Mouse (Mus musculus) adrenal gland, postnatal 4 days (tissue): ENCODE measurements around the gene Slc7a8. TPM values are rescaled to one million over a fixed set of nuclear protein-coding genes. Genes with fewer than 3 reads are reported as not detected.

Source experiments
- DNase-seq, 2 experiments: peaks; one replicate each; pipeline ENCODE4 v3.0.0; 2021 to 2022; ENCODE audit warnings: low spot score in 2 of 2, mixed read lengths in 2 of 2
- total RNA-seq, 2 experiments: library from RNA; stranded (reverse); gene quantifications; 2 replicates each; pipeline ENCODE4 v1.2.3; 2021

Slc7a8 gene
- total RNA-seq, 2 experiments from 2014 or later, result 60.0 to 66.7 TPM

- no peak for DNase-seq
These were observed 75.9 kb downstream of the Slc7a8 start for GRCm38 (mm10) chr14:54705844-54706243.

GRCm38 (mm10) chr14:54703207-54703606 is 78.5 kb downstream of the Slc7a8 start:
- no peak for DNase-seq

GRCm38 (mm10) chr14:54701298-54701697 is 80.4 kb downstream of the Slc7a8 start:
- DNase-seq, result peak; percentile 57 to 76

GRCm38 (mm10) chr14:54699586-54699985 is 82.2 kb downstream of the Slc7a8 start:
- DNase-seq, result no peak

GRCm38 (mm10) chr14:54698733-54699132 is 83.0 kb downstream of the Slc7a8 start, which contains the start of gene Gm29776:
Gene Gm29776, minus strand, starts transcription at chr14:54698833.
- no peak for DNase-seq

GRCm38 (mm10) chr14:54696752-54697151 is 85.0 kb downstream of the Slc7a8 start:
- no peak for DNase-seq

- DNase-seq, result no peak
These were observed 86.7 kb downstream of the Slc7a8 start for GRCm38 (mm10) chr14:54695042-54695441.

GRCm38 (mm10) chr14:54687251-54687650 is 94.5 kb downstream of the Slc7a8 start:
- no peak for DNase-seq

GRCm38 (mm10) chr14:54686522-54687143 is 95.1 kb downstream of the Slc7a8 start, which contains the start of gene Acin1:
Gene Acin1, minus strand, starts transcription at chr14:54686931.
- DNase-seq, result peak; percentile 100

- DNase-seq, result peak in 1 of 2 experiments; percentile 66
These were observed 95.7 kb downstream of the Slc7a8 start, which contains the start of gene 1700123O20Rik for GRCm38 (mm10) chr14:54686063-54686521. Gene 1700123O20Rik, plus strand, starts transcription at chr14:54686216.

- DNase-seq, result no peak
These were observed 96.3 kb downstream of the Slc7a8 start for GRCm38 (mm10) chr14:54685471-54685870.

- DNase-seq, result no peak
These were observed 99.3 kb downstream of the Slc7a8 start for GRCm38 (mm10) chr14:54682396-54682795.

GRCm38 (mm10) chr14:54678657-54679304 is 103.0 kb downstream of the Slc7a8 start:
- no peak for DNase-seq

- DNase-seq, result no peak
These were observed 105.5 kb downstream of the Slc7a8 start for GRCm38 (mm10) chr14:54676290-54676689.

GRCm38 (mm10) chr14:54674317-54674716 is 107.4 kb downstream of the Slc7a8 start:
- no peak for DNase-seq

Other genes with a start within 250 kb of the Slc7a8 start
- 10 to 100 TPM; 45.6 to 52.5 TPM for gene Haus4, start 227.3 kb downstream of the Slc7a8 start, total RNA-seq
- gene Ajuba, start 204.4 kb downstream of the Slc7a8 start, total RNA-seq, result 10 to 100 TPM; 27.3 to 27.5 TPM
- gene 4931414P19Rik, start 176.0 kb downstream of the Slc7a8 start, total RNA-seq, result 1 to 10 TPM; 6.4 to 7.8 TPM
- 100 to 1,000 TPM; 219 to 220 TPM for gene Psmb5, start 163.9 kb downstream of the Slc7a8 start, total RNA-seq
- gene Psmb11, start 160.5 kb downstream of the Slc7a8 start, total RNA-seq, result not detected
- gene Gm17606, start 141.0 kb downstream of the Slc7a8 start, total RNA-seq, result not detected
- gene Cdh24, start 140.6 kb downstream of the Slc7a8 start, total RNA-seq, result 1 to 10 TPM; 4.0 to 5.2 TPM
- gene 1700123O20Rik, start 95.7 kb downstream of the Slc7a8 start, total RNA-seq, result 10 to 100 TPM; 38.2 to 43.0 TPM
- 100 to 1,000 TPM; 252 to 273 TPM for gene Acin1, start 95.0 kb downstream of the Slc7a8 start, total RNA-seq
- under 1 TPM; 0.11 TPM for gene Gm29776, start 83.1 kb downstream of the Slc7a8 start, total RNA-seq
- gene Cebpe, start 69.8 kb downstream of the Slc7a8 start, total RNA-seq, result 1 to 10 TPM in 1 of 2 experiments, under 1 TPM in 1; 0.78 to 1.6 TPM
- gene Rnf212b, start 32.2 kb upstream of the Slc7a8 start, total RNA-seq, result under 1 TPM; 0.37 to 0.42 TPM
- gene Homez, start 89.0 kb upstream of the Slc7a8 start, total RNA-seq, result 10 to 100 TPM; 17.9 to 18.3 TPM
- gene Ppp1r3e, start 95.6 kb upstream of the Slc7a8 start, total RNA-seq, result 10 to 100 TPM; 16.9 to 21.0 TPM
- gene Bcl2l2, start 101.4 kb upstream of the Slc7a8 start, total RNA-seq, result 10 to 100 TPM; 55.3 to 65.3 TPM
- 10 to 100 TPM in 1 of 2 experiments, 1 to 10 TPM in 1; 5.5 to 13.0 TPM for gene Gm20521, start 101.5 kb upstream of the Slc7a8 start, total RNA-seq
- 100 to 1,000 TPM; 334 to 350 TPM for gene Pabpn1, start 110.6 kb upstream of the Slc7a8 start, total RNA-seq
- 10 to 100 TPM; 63.7 to 68.4 TPM for gene Slc22a17, start 131.2 kb upstream of the Slc7a8 start, total RNA-seq
- gene Efs, start 144.2 kb upstream of the Slc7a8 start, total RNA-seq, result 10 to 100 TPM; 13.2 to 13.9 TPM
- gene Il25, start 150.7 kb upstream of the Slc7a8 start, total RNA-seq, result not detected
- 1 to 10 TPM; 2.4 to 3.8 TPM for gene Cmtm5, start 154.3 kb upstream of the Slc7a8 start, total RNA-seq
- 1 to 10 TPM in 1 of 2 experiments, under 1 TPM in 1; 0.81 to 4.9 TPM for gene Myh6, start 185.0 kb upstream of the Slc7a8 start, total RNA-seq
- not detected for gene Gm17428, start 195.0 kb upstream of the Slc7a8 start, total RNA-seq
- 10 to 100 TPM in 1 of 2 experiments, 1 to 10 TPM in 1; 5.3 to 21.8 TPM for gene Myh7, start 212.7 kb upstream of the Slc7a8 start, total RNA-seq
- gene Ngdn, start 233.5 kb upstream of the Slc7a8 start, total RNA-seq, result 10 to 100 TPM; 44.2 to 47.5 TPM